Mouse (Mus musculus): ENCODE data around the gene Hsph1.

- no peak for TF ChIP-seq CTCF (IDR thresholded peaks at IDR 0.05; ENCODE audit: borderline replicate concordance, insufficient read depth, low read depth, low read length)
- no peak for TF ChIP-seq POLR2A (IDR thresholded peaks at IDR 0.05; ENCODE audit: borderline replicate concordance, insufficient read depth, low read length)
These were observed 18.3 kb downstream of the Hsph1 start for GRCm38 (mm10) chr5:149617776-149618425.
